Comparison of ENCODE assay signal across 23 mouse cellular contexts in genomic region chr5:133449926-133450325, GRCm38 (mm10).
DNase-seq lines count a peak whose midpoint lies in the region; ATAC-seq and TF ChIP-seq lines count a peak whose summit lies in the region.
"Had no signal": no experiment of that assay in that cellular context is flagged by ENCODE, and none has a peak within 500 bp of the region (broad histone marks: within the 10 kb centered on the region; RNA-seq: fewer than 3 reads in every experiment).

No protein-coding gene starts in this region.

- intact Hi-C loops in left cerebral cortex, postnatal 4 days (cut with DNase I), result no loop called here

- DNase-seq in cerebellum, postnatal 14 days, result peak; percentile 42 to 59
- DNase-seq in cerebellum, adult 9-10 months, result no peak
- peak; percentile 55 for DNase-seq in left cerebral cortex, postnatal 4 days
- DNase-seq in left cerebral cortex, adult 8-10 months (ENCODE audit: low spot score in 2 of 2), result no peak
- peak; percentile 21 for DNase-seq in brain, adult 2 months (ENCODE audit: low read depth, low spot score)
- DNase-seq in forebrain, postnatal 0 days, result peak; percentile 16
- no peak for DNase-seq in thymus, adult 18-20 months
- DNase-seq: adrenal gland, adult 8-10 months; cerebellum, adult 11 months; cerebellum, postnatal 36 days; embryo, embryonic 11 days; gastrocnemius, postnatal 14 days; heart, adult 18-20 months; heart, postnatal 36 days; kidney, adult 8-10 months; kidney, postnatal 10 days; lung, postnatal 4 days had no signal

- H3K4me3 ChIP-seq in forebrain, postnatal 0 days (ENCODE audit: low read depth, low read length), result no peak overlapping the region
- H3K4me3 ChIP-seq: embryonic facial prominence, embryonic 15.5 days; intestine, embryonic 15.5 days; neural tube, embryonic 13.5 days had no signal

- no peak overlapping the region for H3K9ac ChIP-seq in forebrain, postnatal 0 days
- H3K9ac ChIP-seq: embryonic facial prominence, embryonic 15.5 days; hindbrain, embryonic 14.5 days; intestine, embryonic 15.5 days; neural tube, embryonic 13.5 days had no signal

- no peaks in the 10 kb centered on the region for H3K4me1 ChIP-seq in forebrain, postnatal 0 days (ENCODE audit: insufficient read depth)
- H3K4me1 ChIP-seq: embryonic facial prominence, embryonic 15.5 days; intestine, embryonic 15.5 days had no signal

- no peaks in the 10 kb centered on the region for H3K9me3 ChIP-seq in forebrain, postnatal 0 days (ENCODE audit: low read length)
- H3K9me3 ChIP-seq: embryonic facial prominence, embryonic 15.5 days; intestine, embryonic 15.5 days; neural tube, embryonic 13.5 days had no signal

- ATAC-seq in forebrain, postnatal 0 days, result peak; percentile 38; the same call in 1 of the 2 replicates
- no peak for ATAC-seq in frontal cortex, adult (ENCODE audit: low TSS enrichment)
- ATAC-seq: intestine, embryonic 15.5 days had no signal

- peak overlapping the region; percentile 57; the same call in 1 of the 2 replicates for H3K27ac ChIP-seq in forebrain, postnatal 0 days (ENCODE audit: low read depth, low read length)
- H3K27ac ChIP-seq: embryonic facial prominence, embryonic 15.5 days; hindbrain, embryonic 14.5 days; intestine, embryonic 15.5 days; neural tube, embryonic 13.5 days; stomach, postnatal 0 days had no signal

- H3K36me3 ChIP-seq in forebrain, postnatal 0 days (ENCODE audit: insufficient read depth), result no peaks in the 10 kb centered on the region
- H3K36me3 ChIP-seq: embryonic facial prominence, embryonic 15.5 days; intestine, embryonic 15.5 days; neural tube, embryonic 13.5 days had no signal

- H3K4me2 ChIP-seq in forebrain, postnatal 0 days (ENCODE audit: low read depth), result no peak overlapping the region
- H3K4me2 ChIP-seq: embryonic facial prominence, embryonic 15.5 days; hindbrain, embryonic 14.5 days; intestine, embryonic 15.5 days; neural tube, embryonic 13.5 days had no signal

- H3K27me3 ChIP-seq in forebrain, postnatal 0 days (ENCODE audit: insufficient read depth, low read length), result no peaks in the 10 kb centered on the region
- H3K27me3 ChIP-seq: embryonic facial prominence, embryonic 15.5 days; intestine, embryonic 15.5 days; neural tube, embryonic 13.5 days had no signal

- TF ChIP-seq CTCF in forebrain, postnatal 0 days (IDR thresholded peaks at IDR 0.05; ENCODE audit: low read depth), result no peak

- WGBS in forebrain, postnatal 0 days, result 26% methylated on average over 3 of the region's 3 CpGs

Comparison
In these comparisons a context has a peak if more than half of its experiments do, and no peak if none do; other contexts are left out.
1. DNase-seq: peak in cerebellum, postnatal 14 days (2 of 2), left cerebral cortex, postnatal 4 days (single experiment), brain, adult 2 months (single experiment) and forebrain, postnatal 0 days (single experiment); none in cerebellum, adult 9-10 months (single experiment), left cerebral cortex, adult 8-10 months (0 of 2) and thymus, adult 18-20 months (0 of 2).